Mouse (Mus musculus): Measurements from ENCODE around the gene Eml6.
"Not testable (repeated sequence)": the region's sequence is repeated elsewhere in the genome, so short reads cannot be mapped to it uniquely, and the experiment has no call there.

The Eml6 gene

DNA sequence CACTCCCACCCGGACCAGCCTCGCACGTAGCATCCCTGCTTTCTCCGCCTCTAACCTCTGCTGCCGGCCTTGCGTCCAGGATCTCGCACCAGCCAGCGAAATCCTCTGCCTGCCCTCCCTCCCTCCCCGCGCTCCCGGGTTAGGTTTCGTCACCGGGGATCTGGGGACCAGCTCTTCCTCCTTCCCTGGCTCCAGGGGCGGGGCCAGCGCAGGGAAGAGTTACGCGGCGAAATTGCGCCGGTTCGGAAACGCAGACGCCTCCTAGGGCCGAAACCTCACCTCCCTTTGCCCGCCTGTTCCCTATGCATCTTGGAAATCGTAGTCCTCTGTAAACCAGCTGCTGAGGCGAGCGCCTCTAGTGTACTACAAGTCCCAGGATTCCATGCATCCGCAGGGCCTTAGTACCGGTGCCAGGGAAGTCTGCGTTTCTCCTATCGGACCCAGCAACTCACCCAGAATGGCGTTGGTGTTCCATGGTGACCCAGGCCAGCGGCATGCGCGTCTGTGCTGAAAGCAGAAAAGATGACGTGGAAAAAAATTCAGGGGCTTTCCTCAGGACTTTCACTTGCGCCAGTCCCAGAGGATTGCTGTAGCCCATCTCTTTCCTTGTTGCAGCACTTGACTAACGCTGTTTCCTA is at the start of gene Eml6:
TSS of gene Eml6 (minus strand) at position 199 of the 638 bp plus-strand sequence.
- DNase-seq = peak; percentile 99

DNA sequence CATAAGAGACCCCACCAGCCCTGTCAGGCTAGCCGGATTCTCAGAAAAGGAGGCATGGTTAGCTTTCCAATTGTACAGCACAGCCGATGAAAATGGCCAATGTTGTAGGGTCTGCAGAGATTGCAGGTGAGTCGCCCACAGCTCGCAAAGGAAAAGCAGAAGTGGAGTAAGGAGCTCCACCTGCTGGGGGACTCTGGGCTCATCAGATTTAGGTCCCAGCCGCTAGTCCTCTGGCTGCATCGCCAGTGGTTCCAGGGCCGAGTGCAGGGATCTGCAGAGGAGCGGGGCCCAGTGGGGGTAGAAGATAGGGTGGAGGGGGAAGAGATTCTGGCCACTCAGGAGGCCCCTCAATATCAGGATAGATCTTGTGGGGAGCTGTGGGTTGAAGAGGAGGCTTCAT is 31.5 kb upstream of the Eml6 start:
- no peak for DNase-seq

DNA sequence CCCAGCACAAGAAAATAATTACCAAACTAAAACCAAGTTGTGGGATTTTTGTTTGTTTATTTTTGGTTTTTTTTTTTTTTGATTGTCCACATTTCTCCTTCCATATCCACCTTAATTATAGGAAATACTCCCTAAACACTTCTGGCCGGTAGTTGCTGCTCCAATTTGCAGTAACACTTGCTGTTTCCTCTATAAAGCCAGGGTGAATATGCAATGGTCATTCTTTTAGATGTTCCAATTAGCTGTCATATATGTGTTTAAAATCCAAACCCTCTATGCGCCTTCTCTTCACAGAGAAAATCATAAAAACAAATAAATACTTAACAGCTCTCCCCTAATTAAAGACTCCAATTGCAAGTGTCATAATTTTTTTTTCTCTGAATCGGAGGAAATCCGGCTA is 689 bp downstream of the Eml6 start:
- DNase-seq = no peak

DNA sequence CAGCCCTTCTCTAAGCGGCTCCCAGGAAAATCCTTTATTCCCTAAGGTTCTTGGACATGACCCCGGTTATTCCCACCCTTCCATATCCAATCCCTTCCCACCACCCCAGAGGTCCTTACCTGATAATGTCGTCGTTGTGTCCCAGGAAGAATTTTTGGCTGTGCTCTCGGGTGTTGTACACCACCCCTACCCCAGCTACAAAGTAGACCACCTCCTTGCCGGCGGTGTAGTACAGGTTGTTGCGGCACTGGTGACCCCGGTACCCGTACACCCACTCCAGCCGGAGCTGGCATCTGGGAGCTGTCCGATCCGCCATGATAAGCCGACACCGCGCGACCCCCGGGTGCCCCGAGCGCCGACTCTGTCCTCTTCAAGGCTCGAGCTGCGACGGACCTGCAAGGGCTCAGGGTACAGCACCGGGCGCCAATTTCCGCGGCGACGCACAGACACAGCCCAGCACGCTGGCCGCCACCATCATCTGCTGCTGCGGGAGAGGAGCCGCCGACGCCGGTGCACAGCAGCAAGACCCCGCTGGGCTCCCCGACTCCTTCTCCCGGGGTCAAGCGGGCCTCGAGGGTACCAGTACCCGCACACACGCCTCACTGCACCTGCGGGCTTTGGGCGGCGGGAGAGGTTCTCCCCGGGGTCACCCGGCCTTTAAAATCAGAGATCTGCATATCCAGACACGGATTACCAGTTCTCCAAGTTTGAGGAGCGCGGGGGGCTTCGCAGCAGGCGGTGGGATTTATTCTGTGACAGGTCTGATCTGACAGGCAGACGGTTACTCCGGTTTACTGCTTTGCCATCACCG is 1.4 kb downstream of the Eml6 start:
- DNase-seq = peak; percentile 74

DNA sequence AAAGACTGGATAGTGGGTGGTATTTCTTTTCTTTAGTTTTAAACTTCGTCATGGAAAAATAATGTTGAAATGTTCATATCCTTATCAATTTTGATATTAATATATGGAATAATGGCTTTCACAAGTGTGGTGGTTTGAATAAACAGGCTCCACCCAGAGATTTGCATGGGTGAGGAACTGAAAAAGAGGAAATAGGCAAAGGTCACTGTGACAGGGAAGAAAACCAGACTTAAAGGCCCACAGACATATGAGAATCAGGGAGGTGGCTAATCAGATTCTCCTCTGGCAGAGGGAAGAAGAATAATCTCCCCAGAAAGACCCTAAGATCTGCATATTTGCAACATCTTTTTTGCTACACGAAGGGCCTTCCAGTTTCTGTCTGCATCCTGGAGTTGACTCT is 39.6 kb downstream of the Eml6 start:
- no peak for DNase-seq

DNA sequence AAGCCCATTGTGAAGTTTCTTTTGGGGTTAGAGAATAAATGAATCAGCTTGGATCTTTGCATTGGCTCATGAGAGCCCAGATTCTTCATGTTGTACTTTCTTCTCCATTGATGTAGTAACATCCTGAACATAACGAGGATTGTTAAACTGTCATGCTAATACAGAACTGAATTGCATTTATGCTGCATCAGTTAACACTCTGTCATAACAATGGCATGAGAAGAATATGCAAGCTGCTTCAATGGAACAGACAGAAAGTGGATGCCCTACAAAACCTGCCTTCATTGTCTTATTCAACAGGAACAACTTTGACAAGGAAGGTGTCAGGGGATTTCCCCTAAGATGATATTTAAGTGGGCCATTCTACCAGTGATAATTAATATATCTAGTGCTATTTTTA is 57.0 kb downstream of the Eml6 start:
- no peak for DNase-seq

DNA sequence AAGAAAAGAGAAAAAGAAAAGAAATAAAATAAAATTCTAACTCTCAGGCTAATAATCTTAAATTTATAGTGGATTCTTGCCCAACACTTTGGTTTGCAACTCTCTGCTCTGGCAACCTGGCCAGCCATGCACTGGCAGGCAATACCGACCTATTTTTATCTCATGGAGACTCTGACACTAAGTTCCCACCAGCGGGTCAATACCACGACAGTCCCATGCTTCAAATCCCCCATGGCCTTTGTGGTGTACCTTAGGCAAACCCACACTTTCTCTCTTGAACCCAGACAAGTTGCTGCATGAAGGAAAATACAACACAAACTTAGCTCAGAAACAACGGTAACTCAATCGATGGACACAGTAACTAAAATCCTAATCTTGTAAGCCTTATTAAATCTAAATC is 66.5 kb downstream of the Eml6 start:
- no peak for DNase-seq

DNA sequence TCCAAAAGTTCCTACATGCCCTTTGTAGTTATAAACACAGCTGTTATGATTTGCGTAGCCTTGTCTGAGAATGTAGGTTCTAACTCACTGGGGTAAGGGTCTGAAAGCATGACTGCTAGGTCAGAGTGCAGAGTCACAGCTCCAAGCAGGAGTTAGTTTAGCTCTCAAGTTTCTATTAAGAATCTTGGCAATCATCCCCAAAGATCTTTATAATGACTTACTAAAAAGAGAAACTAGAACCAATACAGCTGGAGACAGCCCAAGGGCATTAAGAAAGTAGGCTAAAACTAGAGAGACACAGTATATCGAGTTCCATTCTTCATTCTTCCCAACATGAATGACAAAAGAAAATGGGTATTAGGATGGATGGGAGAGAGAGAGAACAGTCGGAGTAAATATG is 81.2 kb downstream of the Eml6 start:
- no peak for DNase-seq

DNA sequence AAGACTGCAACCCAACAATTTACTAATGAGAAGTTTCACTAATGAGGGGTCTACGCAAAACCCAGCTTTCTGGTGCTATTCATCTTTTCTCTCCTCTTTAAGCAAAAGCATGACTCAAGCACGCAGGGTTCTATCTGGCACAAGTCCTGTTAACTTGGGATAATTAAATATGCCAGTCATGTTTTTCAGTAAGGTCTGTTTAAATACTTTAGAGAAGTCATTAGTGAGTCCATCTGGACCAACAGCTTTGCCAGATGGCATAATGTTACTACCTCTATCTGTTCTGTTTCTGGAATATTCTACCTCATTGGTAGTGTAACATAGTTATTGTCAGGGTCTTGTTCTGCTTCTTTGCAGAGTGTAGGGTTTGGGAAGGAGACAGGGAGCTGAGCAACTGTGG is 101.5 kb downstream of the Eml6 start:
- peak; percentile 20 for DNase-seq

DNA sequence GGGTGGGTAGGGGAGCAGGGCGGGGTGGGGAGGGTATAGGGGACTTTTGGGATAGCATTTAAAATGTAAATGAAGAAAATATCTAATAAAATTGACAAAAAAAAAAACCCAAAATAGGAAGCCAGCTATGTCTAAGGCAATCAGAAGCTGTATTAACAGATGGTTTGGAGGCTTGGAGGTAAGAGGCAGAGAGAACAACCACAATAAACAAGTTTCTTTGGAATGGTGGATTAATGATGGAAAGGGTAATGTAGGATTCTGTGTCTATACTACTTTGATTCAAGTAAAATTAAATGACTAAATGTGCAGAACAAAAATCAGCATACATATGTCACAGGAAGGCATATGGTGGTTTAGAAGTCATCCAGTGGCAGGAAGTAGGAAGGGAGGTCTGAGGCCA is 102.0 kb downstream of the Eml6 start:
- no peak for DNase-seq

DNA sequence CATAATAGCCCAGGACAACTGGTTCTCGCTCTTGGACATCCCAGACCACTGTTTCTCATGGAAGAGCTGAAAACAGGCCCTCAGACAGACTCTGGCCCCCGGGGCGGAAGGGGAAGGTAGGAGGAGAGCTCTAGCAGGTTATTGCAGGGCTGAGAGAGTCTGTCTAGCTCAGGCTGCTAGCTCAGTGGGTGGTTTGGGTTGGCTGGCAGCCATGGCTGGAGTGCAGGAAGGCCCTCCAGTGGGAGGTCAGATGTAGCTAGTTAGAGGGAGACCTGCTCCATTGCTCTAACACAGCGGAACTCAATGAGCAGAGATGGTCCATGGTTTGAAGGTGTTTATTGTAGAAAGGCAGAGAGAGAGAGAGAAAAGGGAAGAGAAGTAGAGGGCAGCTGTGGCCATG is 112.7 kb downstream of the Eml6 start:
- peak; percentile 40 for DNase-seq

DNA sequence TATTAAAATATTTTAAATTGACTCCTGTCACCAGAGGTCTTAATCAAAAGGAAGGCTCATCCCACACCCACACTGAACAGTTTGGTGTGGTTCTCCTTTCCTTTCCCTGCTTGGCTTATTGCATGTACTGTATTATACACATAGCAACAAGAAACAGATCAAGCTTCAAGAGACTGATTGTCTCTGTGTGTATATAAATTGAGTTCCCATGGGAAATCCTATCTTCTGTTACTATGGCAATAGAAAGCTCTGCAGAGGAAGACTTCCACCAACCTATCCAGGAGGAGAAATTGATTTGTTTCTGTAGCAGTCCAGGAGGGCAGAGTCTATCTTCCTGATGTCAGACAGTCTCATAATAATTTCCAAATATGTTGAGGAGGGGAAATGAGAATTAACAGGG is 116.5 kb downstream of the Eml6 start:
- no peak for DNase-seq

DNA sequence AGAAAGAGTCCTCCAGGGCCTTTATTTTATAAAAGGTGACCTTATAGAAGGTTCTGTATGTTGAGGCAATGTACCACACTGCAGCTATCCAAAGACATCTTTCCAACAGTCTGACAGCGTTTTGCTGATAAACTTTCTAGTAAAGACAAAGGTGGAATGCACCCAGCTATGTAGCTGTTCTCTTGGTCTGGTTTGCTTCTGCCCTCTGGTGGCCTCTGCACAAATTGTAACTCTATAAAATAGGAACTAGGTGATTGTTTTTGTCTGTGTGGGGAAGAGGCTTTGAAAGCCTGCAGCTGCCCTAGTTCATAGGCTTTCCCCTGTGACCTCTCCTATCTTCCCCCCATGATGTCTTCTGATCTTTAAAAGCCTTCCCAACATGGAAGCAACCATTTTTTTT is 140.7 kb downstream of the Eml6 start:
- DNase-seq = peak; percentile 35

DNA sequence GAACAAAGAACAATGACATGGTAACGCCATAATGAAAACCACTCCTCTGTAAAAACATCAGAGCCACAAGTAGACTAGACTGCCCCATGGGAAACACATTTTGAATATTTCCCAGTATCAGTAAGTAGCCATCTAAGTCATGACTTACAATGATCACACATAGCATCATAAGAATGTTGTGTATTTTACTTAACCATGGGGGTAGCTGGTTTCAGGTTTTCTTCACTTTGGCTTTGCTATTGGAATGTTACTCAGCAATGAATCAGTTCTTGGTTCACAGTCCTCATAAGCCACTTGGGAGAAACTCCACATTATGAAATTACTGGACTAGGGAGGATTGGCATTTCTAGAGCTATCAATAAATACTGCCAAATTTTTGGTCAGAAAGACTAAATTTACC is 141.5 kb downstream of the Eml6 start:
- DNase-seq = no peak

DNA sequence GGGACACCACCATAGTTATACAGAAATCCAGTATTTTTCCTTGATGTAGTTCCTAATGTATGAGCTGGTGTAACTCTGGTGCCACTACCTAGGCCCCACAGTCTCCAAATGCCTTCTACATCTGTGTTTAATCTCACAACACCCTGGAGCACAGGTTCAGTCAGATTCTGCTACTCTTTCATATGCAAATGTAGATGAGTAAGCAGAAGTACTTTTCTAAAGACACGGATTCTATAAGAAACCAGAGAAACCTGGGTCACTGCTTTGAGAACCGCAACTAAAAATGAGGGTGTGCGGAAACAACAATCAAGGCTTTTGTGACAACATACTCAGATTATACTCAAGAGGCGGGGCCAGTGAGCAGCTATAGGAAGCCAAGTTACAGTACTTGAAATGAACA is 142.8 kb downstream of the Eml6 start:
- DNase-seq = no peak

DNA sequence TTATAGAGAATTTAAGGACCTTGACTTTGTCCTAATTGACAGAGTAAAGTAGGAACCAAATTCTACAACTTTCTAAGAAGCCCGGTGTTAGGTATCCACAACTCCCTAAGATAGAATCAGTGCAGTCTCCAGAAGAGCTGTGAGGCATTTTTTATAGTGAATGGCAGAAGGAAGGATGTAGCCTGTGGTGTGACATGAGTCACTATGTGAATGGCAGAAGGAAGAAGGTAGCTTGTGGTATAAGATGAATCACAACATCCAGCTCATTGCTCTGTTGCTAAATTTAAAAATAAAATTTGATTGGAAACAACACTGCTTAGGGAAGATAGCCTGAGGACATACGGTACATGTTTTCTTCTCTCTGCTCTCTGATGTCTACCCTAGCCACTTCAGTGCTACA is 146.2 kb downstream of the Eml6 start:
- no peak for DNase-seq

DNA sequence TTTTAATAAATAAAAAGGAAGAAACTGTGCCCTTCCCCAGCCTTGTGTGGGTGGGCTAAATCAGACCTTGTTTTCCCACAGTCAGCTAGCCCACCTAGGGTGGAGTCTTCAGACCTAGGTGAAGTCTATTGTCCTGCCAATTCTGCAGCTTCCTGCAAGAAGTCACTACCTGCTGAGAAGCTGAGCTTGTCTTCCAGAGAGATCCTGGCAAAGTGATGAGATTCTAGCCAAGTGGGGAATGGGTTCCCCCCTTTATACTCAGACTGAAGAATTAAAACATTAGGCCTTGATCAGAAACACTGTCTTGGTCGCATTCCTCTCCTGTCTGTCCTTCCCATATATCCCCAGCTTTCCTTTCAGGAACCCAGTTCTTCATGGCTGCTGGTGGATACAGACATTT is 147.9 kb downstream of the Eml6 start:
- no peak for DNase-seq

DNA sequence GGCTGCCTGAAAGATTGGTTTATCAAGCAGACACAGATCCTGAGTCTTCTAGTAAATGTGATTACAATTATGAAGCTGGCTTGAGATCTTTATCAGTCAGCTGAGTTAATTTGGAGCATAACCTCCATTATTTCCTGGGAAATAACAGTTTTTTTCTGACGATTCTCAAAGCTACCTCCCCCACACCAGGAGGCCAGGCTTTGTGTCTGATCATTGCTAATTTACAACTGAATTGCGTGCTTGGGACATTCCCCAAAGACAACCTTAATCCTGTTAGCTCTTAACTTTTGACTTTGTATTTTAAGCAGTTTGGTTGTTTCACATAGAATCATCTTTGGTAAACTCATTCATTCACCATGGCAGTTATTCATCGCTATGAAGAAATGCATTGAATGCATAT is 148.6 kb downstream of the Eml6 start:
- no peak for DNase-seq

DNA sequence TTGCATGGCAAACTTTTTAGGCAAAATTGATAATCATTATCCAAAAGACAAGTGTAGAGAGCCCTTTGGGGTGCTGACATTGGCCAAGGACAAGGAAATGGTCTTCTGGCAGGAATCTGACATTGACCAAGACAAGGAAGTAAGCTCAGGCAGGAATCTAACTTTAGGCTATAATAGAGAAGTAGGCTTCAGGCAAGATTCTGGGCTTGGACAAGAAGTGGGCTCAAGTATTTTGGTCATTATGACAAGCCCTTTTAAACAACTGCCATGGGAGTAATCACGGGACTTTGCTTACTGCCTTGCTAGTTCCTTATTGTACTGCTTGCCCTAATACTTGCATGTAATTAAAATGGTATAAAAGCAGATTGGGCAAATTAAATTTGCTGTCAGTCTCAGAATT is 151.1 kb downstream of the Eml6 start:
- DNase-seq = not testable (repeated sequence)

DNA sequence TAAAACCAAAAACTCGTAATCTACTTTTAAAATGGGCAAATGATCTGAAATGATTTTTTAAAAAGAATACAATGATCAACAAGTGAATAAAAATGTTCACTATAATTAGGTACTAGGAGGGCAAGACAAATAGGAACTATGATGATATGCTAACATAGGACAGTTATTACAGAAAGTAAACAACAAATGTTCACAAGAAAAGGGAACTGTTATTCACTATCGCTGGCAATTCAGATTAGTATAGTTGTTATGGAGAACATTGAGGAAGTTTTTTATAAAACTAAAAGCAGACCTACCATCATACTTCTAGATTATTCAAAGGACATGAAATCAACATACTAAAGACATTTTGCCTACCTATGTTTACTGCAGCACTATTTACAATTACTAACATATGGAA is 155.7 kb downstream of the Eml6 start:
- DNase-seq = no peak

DNA sequence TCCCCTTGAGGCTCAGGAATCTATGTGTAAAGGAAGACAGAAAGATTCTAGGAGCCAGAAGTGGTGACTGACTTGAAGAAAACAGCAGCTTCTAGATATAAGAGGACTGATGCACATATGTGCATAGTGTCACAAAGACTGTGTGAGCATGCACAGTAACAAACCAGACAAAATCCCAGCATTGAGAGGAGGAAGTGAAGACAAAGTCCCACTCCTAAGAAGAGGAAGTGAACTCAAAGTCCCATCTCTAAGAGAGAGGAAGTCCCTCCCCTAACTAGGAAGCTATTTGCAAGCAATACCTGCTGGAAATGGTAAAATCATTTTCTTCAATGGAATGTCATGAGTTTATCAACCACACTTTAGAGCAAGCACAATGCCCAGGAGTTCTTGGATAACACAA is 161.6 kb downstream of the Eml6 start:
- DNase-seq = no peak

DNA sequence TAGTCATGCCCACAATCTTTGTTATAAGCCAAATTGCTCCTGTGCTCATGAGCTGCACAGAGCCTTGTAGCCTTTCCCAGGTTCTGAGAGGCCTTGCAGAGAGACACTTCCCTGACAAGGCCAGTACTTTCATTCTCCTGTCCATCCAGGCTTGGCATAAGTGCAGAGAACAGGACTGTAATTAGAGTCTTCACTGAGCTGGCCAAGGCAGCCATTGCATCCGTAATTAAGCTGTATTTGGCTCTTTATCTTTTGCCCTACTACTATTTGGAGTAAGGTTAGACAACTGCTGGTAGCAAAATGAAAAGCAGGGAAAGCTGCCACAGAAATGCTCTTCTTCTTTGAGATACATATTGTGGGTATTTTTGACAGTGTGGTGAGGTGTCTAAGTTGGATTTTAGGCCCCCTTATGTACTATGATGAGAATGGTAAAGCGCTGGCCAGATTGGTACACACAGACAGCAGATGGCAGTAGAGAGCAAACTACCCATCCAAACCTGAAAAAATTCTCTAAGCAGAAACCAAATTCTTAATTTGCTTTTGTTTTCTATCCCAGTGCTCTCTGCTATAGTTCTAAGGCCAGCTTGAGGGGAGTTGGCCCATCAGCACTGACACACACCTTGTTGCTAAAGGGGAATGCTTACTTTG is 164.0 kb downstream of the Eml6 start:
- peak; percentile 24 for DNase-seq

DNA sequence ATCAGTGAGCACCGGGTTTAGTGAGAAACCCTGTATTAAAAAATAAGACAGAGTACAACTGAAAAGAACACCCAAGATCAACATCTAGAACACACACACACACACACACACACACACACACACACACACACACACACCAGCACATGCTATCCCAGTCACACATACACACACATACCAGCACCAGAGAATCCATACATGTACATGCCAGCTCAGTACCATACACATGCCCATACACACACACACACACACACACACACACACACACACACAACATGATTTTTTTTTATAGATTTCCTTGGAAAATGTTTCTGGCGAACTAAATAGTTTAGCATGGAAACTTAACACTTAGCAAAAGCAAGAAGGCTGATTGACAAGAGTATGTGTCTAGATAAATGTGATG is 164.8 kb downstream of the Eml6 start:
- no peak for DNase-seq

DNA sequence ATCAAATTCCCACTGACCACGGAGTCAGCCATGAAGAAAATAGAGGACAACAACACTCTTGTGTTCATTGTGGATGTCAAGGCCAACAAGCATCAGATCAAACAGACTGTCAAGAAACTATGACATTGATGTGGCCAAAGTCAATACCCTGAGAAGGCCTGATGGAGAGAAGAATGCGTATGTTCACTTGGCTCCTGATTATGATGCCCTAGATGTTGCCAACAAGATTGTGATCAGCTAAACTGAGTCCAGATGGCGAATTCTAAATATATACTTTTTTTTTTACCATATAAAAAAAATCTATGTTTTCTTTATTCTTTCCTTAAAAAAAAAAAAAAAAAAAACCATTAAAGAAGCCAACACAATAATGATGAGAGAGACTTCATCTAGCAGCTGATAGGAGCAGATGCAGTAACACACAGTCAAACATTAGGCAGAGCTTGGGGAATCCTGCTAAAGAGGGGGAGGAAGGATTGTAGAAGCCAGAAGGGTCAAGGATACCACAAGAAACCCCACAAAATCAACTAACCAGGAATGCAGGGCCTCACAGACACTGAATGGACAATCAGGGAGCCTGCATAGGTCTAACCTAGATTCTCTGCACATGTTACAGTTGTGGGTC is 185.1 kb downstream of the Eml6 start:
- no peak for DNase-seq

All from cerebellum, adult 9-11 months (tissue).